Mouse (Mus musculus): ENCODE measurements around the gene Dmap1. TPM values are rescaled to one million over a fixed set of nuclear protein-coding genes. Genes with fewer than 3 reads are reported as not detected.

The Dmap1 gene
- total and polyA plus RNA-seq, 3 experiments: 45.2 to 69.7 TPM; not detected in 1

DNA sequence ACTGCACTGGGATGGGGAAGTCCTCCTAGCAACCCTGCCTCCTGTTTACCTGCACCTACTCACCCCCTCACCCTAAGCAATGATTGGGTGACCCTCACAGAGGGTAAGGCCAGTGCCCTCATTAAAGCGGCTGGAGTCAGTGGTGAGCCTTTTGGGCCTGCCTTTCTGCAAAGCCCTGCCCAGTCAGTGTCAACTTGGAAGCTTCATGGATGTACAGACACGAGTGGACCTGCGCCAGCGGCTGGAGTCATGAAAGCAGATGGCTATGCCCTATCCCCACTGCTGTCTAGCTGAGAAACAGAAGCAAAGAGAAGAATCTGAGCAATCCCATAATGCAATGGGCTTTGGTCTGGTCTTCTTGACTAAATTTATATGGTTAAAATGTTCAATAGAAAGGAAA, 4.3 kb upstream of the Dmap1 start:
- Histone ChIP-seq H3K36me3 (ENCODE audit: control insufficient read depth in 1 of 2, insufficient read depth in 2 of 2, low read length in 2 of 2) (peaks cover 0 to 6% of the 10 kb centered on the region in 2 experiments; a peak in 2 of 4 replicates), H3K27ac (ENCODE audit: control insufficient read depth, low read depth, low read length) (no peak overlapping the region), H3K4me3 (ENCODE audit: control insufficient read depth in 1 of 2, insufficient read depth in 1 of 2, low read depth in 2 of 2, low read length in 2 of 2) (no peak overlapping the region), H3K27me3 (ENCODE audit: control insufficient read depth in 1 of 2, insufficient read depth in 2 of 2, low read length in 2 of 2) (no peaks in the 10 kb centered on the region), H3K4me1 (ENCODE audit: control insufficient read depth in 1 of 2, insufficient read depth in 2 of 2, low read length in 2 of 2) (peaks cover 4 to 7% of the 10 kb centered on the region in 2 experiments; a peak in 3 of 4 replicates), H3K9ac (ENCODE audit: control insufficient read depth, low read depth, low read length, poor library complexity, severe bottlenecking) (no peak overlapping the region), H3K9me3 (replicated peaks; ENCODE audit: insufficient read depth, low read length) (no peaks in the 10 kb centered on the region), H3K79me2 (ENCODE audit: control insufficient read depth, insufficient read depth, low read length, poor library complexity) (peaks cover 7% of the 10 kb centered on the region)
- DNase-seq (ENCODE audit: low read depth, low spot score): no peak
- TF ChIP-seq ZNF384 (IDR thresholded peaks at IDR 0.05; ENCODE audit: low read depth, low read length): no peak
- TF ChIP-seq MEF2A (IDR thresholded peaks at IDR 0.05; ENCODE audit: extremely low read depth, insufficient replicate concordance, low read depth, low read length, poor library complexity, severe bottlenecking): no peak
- TF ChIP-seq MYC (IDR thresholded peaks at IDR 0.05; ENCODE audit: low read depth, low read length): no peak
- no peak for TF ChIP-seq NRF1 (IDR thresholded peaks at IDR 0.05; ENCODE audit: insufficient read depth, low read depth, low read length, poor library complexity, severe bottlenecking)
- no peak for TF ChIP-seq SMC3 (IDR thresholded peaks at IDR 0.05; ENCODE audit: low read depth, low read length)
- no peak for TF ChIP-seq UBTF (IDR thresholded peaks at IDR 0.05; ENCODE audit: borderline replicate concordance, insufficient read depth, low read depth, low read length)
- TF ChIP-seq JUND (IDR thresholded peaks at IDR 0.05; ENCODE audit: low read depth, low read length): no peak
- no peak for TF ChIP-seq MAFK (IDR thresholded peaks at IDR 0.05; ENCODE audit: borderline replicate concordance, low read depth, low read length)

DNA sequence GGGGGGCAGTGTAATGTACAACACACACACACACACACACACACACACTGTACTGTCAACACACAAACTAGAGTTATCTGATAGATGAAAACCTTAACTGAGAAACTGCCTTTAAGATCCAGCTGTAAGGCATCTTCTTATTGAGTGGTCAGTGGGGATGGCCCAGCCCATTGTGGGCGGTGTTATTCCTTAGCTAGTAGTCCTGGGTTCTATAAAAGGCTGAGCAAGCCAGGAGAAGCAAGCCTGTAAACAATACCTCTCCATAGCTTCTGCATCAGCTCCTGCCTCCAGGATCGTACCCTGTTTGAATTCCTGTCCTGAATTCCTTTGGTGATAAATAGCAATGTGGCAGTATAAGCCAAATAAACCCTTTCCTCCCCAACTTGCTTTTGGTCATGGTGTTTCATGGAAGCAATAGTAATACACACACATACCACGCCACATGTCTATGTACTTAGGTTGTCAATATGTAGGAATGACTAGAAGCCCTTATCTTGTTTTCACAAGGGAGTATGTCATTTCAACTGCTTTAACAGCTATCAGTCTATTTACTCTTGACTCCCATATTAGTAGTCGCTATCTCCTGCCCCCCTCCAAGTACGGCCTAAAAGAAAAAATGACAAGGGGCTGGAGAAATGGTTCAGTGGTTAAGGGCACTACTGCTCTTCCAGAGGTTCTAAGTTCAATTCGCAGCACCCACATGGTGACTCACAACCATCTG, 1.1 kb upstream of the Dmap1 start:
- DNase-seq (ENCODE audit: low read depth, low spot score): peak; percentile 69
- peaks cover 0 to 6% of the 10 kb centered on the region in 2 experiments; a peak in 2 of 4 replicates for H3K36me3 ChIP-seq (ENCODE audit: control insufficient read depth in 1 of 2, insufficient read depth in 2 of 2, low read length in 2 of 2)
- H3K9ac ChIP-seq (ENCODE audit: control insufficient read depth, low read depth, low read length, poor library complexity, severe bottlenecking): peak overlapping the region; percentile 25
- peaks cover 8% of the 10 kb centered on the region for H3K79me2 ChIP-seq (ENCODE audit: control insufficient read depth, insufficient read depth, low read length, poor library complexity)
- peak overlapping the region; percentile 7 to 36; a peak in 2 of 4 replicates for H3K4me3 ChIP-seq (ENCODE audit: control insufficient read depth in 1 of 2, insufficient read depth in 1 of 2, low read depth in 2 of 2, low read length in 2 of 2)
- peak overlapping the region; percentile 5 for H3K27ac ChIP-seq (ENCODE audit: control insufficient read depth, low read depth, low read length)
- H3K9me3 ChIP-seq (replicated peaks; ENCODE audit: insufficient read depth, low read length): no peaks in the 10 kb centered on the region
- H3K27me3 ChIP-seq (ENCODE audit: control insufficient read depth in 1 of 2, insufficient read depth in 2 of 2, low read length in 2 of 2): no peaks in the 10 kb centered on the region
- peaks cover 4 to 11% of the 10 kb centered on the region in 2 experiments; a peak in 3 of 4 replicates for H3K4me1 ChIP-seq (ENCODE audit: control insufficient read depth in 1 of 2, insufficient read depth in 2 of 2, low read length in 2 of 2)
- TF ChIP-seq MAX (IDR thresholded peaks at IDR 0.05; ENCODE audit: low read length) (no peak), ZC3H11A (IDR thresholded peaks at IDR 0.05; ENCODE audit: low read depth, low read length) (no peak), TCF12 (IDR thresholded peaks at IDR 0.05; ENCODE audit: low read depth, low read length) (0 out of 2 replicates have a peak, but pooled peaks have one; percentile 9), HCFC1 (IDR thresholded peaks at IDR 0.05; ENCODE audit: low read depth, low read length) (no peak), GABPA (IDR thresholded peaks at IDR 0.05; ENCODE audit: low read depth, low read length) (no peak), UBTF (IDR thresholded peaks at IDR 0.05; ENCODE audit: borderline replicate concordance, insufficient read depth, low read depth, low read length) (no peak), TAL1 (IDR thresholded peaks at IDR 0.05; ENCODE audit: low read length) (peak; percentile 30), POLR2A (IDR thresholded peaks at IDR 0.05; ENCODE audit: control insufficient read depth in 1 of 2, insufficient read depth in 1 of 2, low read depth in 1 of 2, low read length in 2 of 2, poor library complexity in 1 of 2) (peak in 1 of 2 experiments; percentile 33; a peak in 1 of 4 replicates), TBP (IDR thresholded peaks at IDR 0.05; ENCODE audit: low read depth, low read length) (peak; percentile 75), MAZ (IDR thresholded peaks at IDR 0.05; ENCODE audit: low read depth, low read length) (no peak), GATA1 (IDR thresholded peaks at IDR 0.05; ENCODE audit: low read depth, low read length) (peak; percentile 54), MXI1 (IDR thresholded peaks at IDR 0.05; ENCODE audit: low read depth, low read length) (0 out of 2 replicates have a peak, but pooled peaks have one; percentile 24), RCOR1 (IDR thresholded peaks at IDR 0.05; ENCODE audit: low read depth, low read length) (no peak), MEF2A (IDR thresholded peaks at IDR 0.05; ENCODE audit: extremely low read depth, insufficient replicate concordance, low read depth, low read length, poor library complexity, severe bottlenecking) (no peak), CHD2 (IDR thresholded peaks at IDR 0.05; ENCODE audit: low read length) (no peak), E2F4 (IDR thresholded peaks at IDR 0.05; ENCODE audit: borderline replicate concordance, low read depth, low read length) (no peak), NRF1 (IDR thresholded peaks at IDR 0.05; ENCODE audit: insufficient read depth, low read depth, low read length, poor library complexity, severe bottlenecking) (no peak), ZNF384 (IDR thresholded peaks at IDR 0.05; ENCODE audit: low read depth, low read length) (no peak), CHD1 (IDR thresholded peaks at IDR 0.05; ENCODE audit: low read depth, low read length) (no peak), MAFK (IDR thresholded peaks at IDR 0.05; ENCODE audit: borderline replicate concordance, low read depth, low read length) (no peak), KAT2A (conservative IDR thresholded peaks at IDR 0.05; ENCODE audit: low read depth, low read length) (no peak), RAD21 (IDR thresholded peaks at IDR 0.05; ENCODE audit: low read depth, low read length) (no peak), ZKSCAN1 (IDR thresholded peaks at IDR 0.05; ENCODE audit: low read depth, low read length) (no peak), SIN3A (IDR thresholded peaks at IDR 0.05; ENCODE audit: low read length) (peak; percentile 53; the same call in 1 of the 2 replicates), POLR2AphosphoS5 (IDR thresholded peaks at IDR 0.05; ENCODE audit: borderline replicate concordance, low read depth, low read length) (no peak), ELF1 (IDR thresholded peaks at IDR 0.05; ENCODE audit: low read depth, low read length) (no peak)

All from MEL (cell line).